Mouse (Mus musculus) adrenal gland, postnatal 36 days (tissue): ENCODE results near the gene Scaf4. TPM values are rescaled to one million over a fixed set of nuclear protein-coding genes. Genes with fewer than 3 reads are reported as not detected.
A peak's percentile ranks its signal among the peaks of the same experiment; 100 is the strongest.

Experiments used
- DNase-seq, 2 experiments: peaks; one replicate each; pipeline ENCODE4 v3.0.0; 2021; ENCODE audit warnings: mixed read lengths in 1 of 2
- total RNA-seq, 2 experiments: library from RNA; stranded (reverse); gene quantifications; 2 replicates each; pipeline ENCODE4 v1.2.3; 2021

The Scaf4 gene
- total RNA-seq, 2 experiments from 2014 or later: 38.3 to 46.0 TPM

- DNase-seq: no peak
Observed at GRCm38 (mm10) chr16:90202140-90202539, 82.2 kb downstream of the Scaf4 start.

- DNase-seq: no peak
Observed at GRCm38 (mm10) chr16:90199174-90199573, 85.1 kb downstream of the Scaf4 start.

- no peak for DNase-seq
Observed at GRCm38 (mm10) chr16:90198626-90199025, 85.7 kb downstream of the Scaf4 start.

GRCm38 (mm10) chr16:90197337-90197973, 86.8 kb downstream of the Scaf4 start:
- DNase-seq: peak; percentile 80 to 87

GRCm38 (mm10) chr16:90196688-90197240, 87.5 kb downstream of the Scaf4 start:
- DNase-seq: no peak

- no peak for DNase-seq
Observed at GRCm38 (mm10) chr16:90193719-90194118, 90.6 kb downstream of the Scaf4 start.

GRCm38 (mm10) chr16:90191289-90191688, 93.0 kb downstream of the Scaf4 start:
- no peak for DNase-seq

GRCm38 (mm10) chr16:90187453-90187852, 96.8 kb downstream of the Scaf4 start:
- peak; percentile 54 to 74 for DNase-seq

GRCm38 (mm10) chr16:90185928-90186588, 98.2 kb downstream of the Scaf4 start:
- DNase-seq: peak; percentile 83 to 87

GRCm38 (mm10) chr16:90184135-90184534, 100.2 kb downstream of the Scaf4 start:
- DNase-seq: no peak

GRCm38 (mm10) chr16:90181673-90182072, 102.6 kb downstream of the Scaf4 start:
- DNase-seq: peak; percentile 55 to 56

GRCm38 (mm10) chr16:90180975-90181374, 103.3 kb downstream of the Scaf4 start:
- no peak for DNase-seq

GRCm38 (mm10) chr16:90179892-90180291, 104.4 kb downstream of the Scaf4 start:
- DNase-seq: no peak

GRCm38 (mm10) chr16:90178404-90178803, 105.9 kb downstream of the Scaf4 start:
- DNase-seq: no peak

- DNase-seq: no peak
Observed at GRCm38 (mm10) chr16:90177425-90177824, 106.9 kb downstream of the Scaf4 start.

GRCm38 (mm10) chr16:90176472-90176871, 107.8 kb downstream of the Scaf4 start:
- DNase-seq: no peak

Other genes with a start within 250 kb of the Scaf4 start
- 10 to 100 TPM; 80.7 to 96.3 TPM for gene Tiam1, start 140.7 kb downstream of the Scaf4 start, total RNA-seq
- gene Sod1, start 63.7 kb downstream of the Scaf4 start, total RNA-seq: 1,000 to 10,000 TPM; 1,234 to 1,554 TPM
- gene Hunk, start 101.5 kb upstream of the Scaf4 start, total RNA-seq: 10 to 100 TPM in 1 of 2 experiments, 1 to 10 TPM in 1; 4.3 to 10.5 TPM